Mouse (Mus musculus) stomach, postnatal 0 days (tissue): ENCODE measurements around the gene Nppa. TPM values are rescaled to one million over a fixed set of nuclear protein-coding genes. Genes with fewer than 3 reads are reported as not detected.
"Not testable (repeated sequence)": the region's sequence is repeated elsewhere in the genome, so short reads cannot be mapped to it uniquely, and the experiment has no call there.

Experiments
- ATAC-seq: fragments of 200-750 bp; cut with Nextera tagmentation; 2 replicates; pipeline ENCODE4 v1.8.0; 2017; ENCODE audit not compliant: low FRiP score, low TSS enrichment
- DNase-seq: peaks from one replicate; pipeline ENCODE4 v3.0.0-alpha.2; 2016; ENCODE audit warnings: low spot score
- H3K27ac ChIP-seq: fragments of 300-500 bp; sonication (generic); replicated peaks from 2 replicates; pipeline ENCODE4 v1.5.1; 2014; ENCODE audit warnings: mild to moderate bottlenecking, control low read depth
- H3K27me3 ChIP-seq: fragments of 300-500 bp; sonication (generic); 2 replicates; pipeline ENCODE4 v1.6.1; 2014; ENCODE audit warnings: low read length; ENCODE audit not compliant: control insufficient read depth, insufficient read depth
- H3K36me3 ChIP-seq: fragments of 300-500 bp; sonication (generic); 2 replicates; pipeline ENCODE4 v1.6.1; 2014; ENCODE audit warnings: low read length, mixed read lengths; ENCODE audit not compliant: control insufficient read depth, insufficient read depth
- H3K4me1 ChIP-seq: fragments of 300-500 bp; sonication (generic); replicated peaks from 2 replicates; pipeline ENCODE4 v1.6.1; 2014; ENCODE audit warnings: antibody characterized with exemption; ENCODE audit not compliant: control insufficient read depth, insufficient read depth
- H3K4me2 ChIP-seq: fragments of 300-500 bp; sonication (generic); replicated peaks from 2 replicates; pipeline ENCODE4 v1.6.1; 2014; ENCODE audit warnings: low read depth, mild to moderate bottlenecking, control low read depth, moderate library complexity
- H3K4me3 ChIP-seq: fragments of 300-500 bp; sonication (generic); 2 replicates; pipeline ENCODE4 v1.5.1; 2014; ENCODE audit warnings: low read depth, low read length, control low read depth
- H3K9ac ChIP-seq: fragments of 300-500 bp; sonication (generic); 2 replicates; pipeline ENCODE4 v1.6.1; 2014; ENCODE audit warnings: mild to moderate bottlenecking, low read length, control low read depth, mixed read lengths
- H3K9me3 ChIP-seq: fragments of 300-500 bp; sonication (generic); 2 replicates; pipeline ENCODE4 v1.6.1; 2016; ENCODE audit warnings: low read length; ENCODE audit not compliant: control insufficient read depth
- CTCF ChIP-seq: IDR thresholded peaks from 2 replicates; pipeline ENCODE4 v1.5.1; 2016; ENCODE audit warnings: antibody characterized with exemption, low read depth, mild to moderate bottlenecking, moderate library complexity
- EP300 ChIP-seq: optimal IDR thresholded peaks from 2 replicates; pipeline ENCODE3; 2016; ENCODE audit warnings: antibody characterized with exemption
- WGBS: fragments of 180-500 bp; shearing (Covaris S2); extraction: QIAGEN DNeasy Blood & Tissue Kit; methylation state at CpG from one replicate; pipeline ENCODE4 v1.1.7; 2014; 5-methylcytosine and 5-hydroxymethylcytosine counted together
- polyA plus RNA-seq: library from polyadenylated mRNA; unstranded; fragments of >200 nt; fragmentation: Nextera tagmentation; extraction: Ambion mirVana; gene quantifications from 2 replicates; pipeline ENCODE4 v1.2.1, GENCODE M21; 2015

Gene Nppa
- polyA plus RNA-seq, 1 experiment from 2014 or later: 0.74 TPM

DNA sequence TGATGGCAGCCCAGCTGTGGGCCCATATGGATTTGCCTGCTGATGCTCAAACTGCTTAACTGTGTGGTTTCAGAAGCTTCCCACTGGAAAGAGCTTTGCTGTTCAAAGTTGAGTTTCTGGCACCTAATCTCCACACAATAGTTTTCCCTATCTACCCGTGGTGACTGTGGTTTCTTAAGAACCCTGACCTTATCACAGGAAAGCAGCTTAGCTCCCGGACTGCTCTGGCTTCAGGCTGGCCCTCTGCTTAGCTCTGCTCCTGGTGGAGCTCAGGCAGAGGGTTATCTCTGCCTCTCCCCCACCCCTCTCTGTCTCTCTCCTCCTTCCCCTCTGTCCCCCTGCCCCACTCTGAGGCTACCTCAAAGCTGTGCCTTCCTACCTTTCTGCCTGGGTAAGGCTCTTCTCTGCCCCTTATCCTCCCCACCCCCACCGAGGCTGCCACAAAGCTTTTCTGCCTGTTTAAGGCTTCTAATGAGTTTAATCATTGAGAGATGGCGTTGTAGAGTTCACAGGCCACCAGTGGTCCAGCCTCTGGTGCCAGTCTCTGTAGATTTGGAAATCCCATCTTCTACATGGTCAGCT lies 46.0 kb downstream of the Nppa start:
- no peaks in the 10 kb centered on the region for H3K27me3 ChIP-seq
- peaks cover 27% of the 10 kb centered on the region for H3K36me3 ChIP-seq
- 48% methylated on average over 4 of the region's 4 CpGs for WGBS
- TF ChIP-seq CTCF (no peak), EP300 (no peak)
- 0 out of 2 replicates have a peak overlapping the region, but pooled peaks have one; percentile 24 for H3K27ac ChIP-seq
- no peaks in the 10 kb centered on the region; the same call in 1 of the 2 replicates for H3K4me1 ChIP-seq
- no peak overlapping the region for H3K9ac ChIP-seq
- 0 out of 2 replicates have a peak, but pooled peaks have one; percentile 30 for ATAC-seq
- H3K4me2 ChIP-seq: no peak overlapping the region
- DNase-seq: peak; percentile 38
- no peak overlapping the region for H3K4me3 ChIP-seq
- no peaks in the 10 kb centered on the region for H3K9me3 ChIP-seq

DNA sequence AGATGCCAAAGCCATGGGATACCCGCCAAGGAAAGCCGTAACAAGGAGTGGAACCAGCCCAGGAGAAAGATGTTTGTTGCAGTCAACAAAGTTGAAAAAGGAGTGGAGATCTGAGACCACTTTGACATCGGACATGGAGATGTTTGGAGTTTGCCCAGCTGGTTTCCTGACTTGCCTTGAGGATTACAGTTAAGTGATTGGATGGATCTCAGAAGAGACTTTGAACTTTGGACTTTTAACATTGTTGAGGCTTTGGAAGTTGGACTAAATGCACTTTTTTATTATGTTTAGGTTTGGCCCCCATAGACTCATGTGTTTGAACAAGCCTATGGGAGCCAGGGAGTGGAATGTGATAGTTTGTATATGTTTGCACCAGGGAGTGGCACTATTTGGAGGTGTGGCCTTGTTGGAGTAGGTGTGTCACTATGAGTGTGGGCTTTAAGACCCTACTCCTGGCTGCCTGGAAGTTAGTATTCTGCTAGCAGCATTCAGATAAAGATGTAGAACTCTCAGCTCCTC lies 49.9 kb downstream of the Nppa start:
- not testable (repeated sequence) for H3K4me2 ChIP-seq, H3K27me3 ChIP-seq, H3K27ac ChIP-seq, ATAC-seq, H3K9ac ChIP-seq, H3K4me1 ChIP-seq, H3K4me3 ChIP-seq, H3K9me3 ChIP-seq
- DNase-seq: peak; percentile 12
- WGBS: 76% methylated on average over 3 of the region's 3 CpGs
- peaks cover 38% of the 10 kb centered on the region for H3K36me3 ChIP-seq

DNA sequence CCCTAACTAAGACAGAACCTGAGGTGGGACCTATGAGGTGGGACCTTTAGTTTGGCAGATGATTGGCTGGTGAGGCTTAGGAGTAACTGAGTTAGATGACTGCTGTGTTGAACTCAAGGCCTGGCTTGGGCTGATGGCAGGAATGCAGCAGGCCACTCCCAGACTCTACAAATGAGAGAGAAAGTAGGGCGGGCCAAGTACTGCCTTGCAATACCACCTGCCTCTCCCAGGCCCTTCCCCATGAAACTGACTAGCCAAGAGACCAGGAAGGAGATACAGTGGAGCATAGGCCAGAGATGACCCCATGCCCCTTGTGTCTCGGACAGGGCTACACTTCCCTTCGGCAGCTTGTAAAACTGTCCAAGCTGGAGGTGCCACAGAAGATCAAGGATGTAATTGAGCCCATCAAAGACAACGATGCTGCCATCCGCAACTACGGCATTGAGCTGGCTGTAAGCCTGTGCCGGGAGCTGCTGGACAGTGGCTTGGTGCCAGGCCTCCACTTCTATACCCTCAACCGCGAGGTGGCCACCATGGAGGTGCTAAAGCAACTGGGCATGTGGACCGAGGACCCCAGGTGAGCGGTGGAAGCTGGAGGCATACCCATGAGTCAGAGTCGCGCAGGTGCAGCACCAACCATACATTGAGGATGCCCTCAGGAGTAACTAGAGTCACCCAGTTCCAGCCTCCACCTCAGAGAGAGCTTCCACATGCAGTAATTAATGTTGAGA lies 50.7 kb downstream of the Nppa start:
- 93% methylated on average over 13 of the region's 13 CpGs for WGBS
- Histone ChIP-seq H3K4me2 (no peak overlapping the region), H3K36me3 (peaks cover 44% of the 10 kb centered on the region), H3K9me3 (no peaks in the 10 kb centered on the region), H3K9ac (no peak overlapping the region), H3K27ac (no peak overlapping the region), H3K4me1 (no peaks in the 10 kb centered on the region), H3K27me3 (no peaks in the 10 kb centered on the region), H3K4me3 (no peak overlapping the region)
- ATAC-seq (no peak), DNase-seq (peak; percentile 27)
- TF ChIP-seq EP300 (no peak), CTCF (no peak)

Other genes starting within 250 kb of the Nppa start
- 4.3 and 4.6 TPM in 2 replicates for gene Zfp984, start 190.9 kb upstream of the Nppa start, polyA plus RNA-seq
- 3.1 and 4.4 TPM in 2 replicates for gene Zfp933, start 152.4 kb upstream of the Nppa start, polyA plus RNA-seq
- gene Miip, start 131.9 kb upstream of the Nppa start, polyA plus RNA-seq: 14.5 and 16.6 TPM in 2 replicates
- gene Fv1, start 131.7 kb upstream of the Nppa start, polyA plus RNA-seq: 2.6 and 2.8 TPM in 2 replicates
- gene Mfn2, start 96.0 kb upstream of the Nppa start, polyA plus RNA-seq: 26.7 and 27.2 TPM in 2 replicates
- 20.1 and 21.7 TPM in 2 replicates for gene Plod1, start 64.0 kb upstream of the Nppa start, polyA plus RNA-seq
- gene 2510039O18Rik, start 59.8 kb upstream of the Nppa start, polyA plus RNA-seq: 13.3 and 15.5 TPM in 2 replicates
- not detected in 2 replicates for gene Nppb, start 14.9 kb upstream of the Nppa start, polyA plus RNA-seq
- gene Clcn6, start 38.1 kb downstream of the Nppa start, polyA plus RNA-seq: 1.8 and 2.1 TPM in 2 replicates
- 8.2 and 8.7 TPM in 2 replicates for gene Mthfr, start 38.4 kb downstream of the Nppa start, polyA plus RNA-seq
- gene Agtrap, start 87.3 kb downstream of the Nppa start, polyA plus RNA-seq: 23.2 and 26.9 TPM in 2 replicates
- gene Mad2l2, start 129.7 kb downstream of the Nppa start, polyA plus RNA-seq: 24.6 and 25.0 TPM in 2 replicates
- gene Draxin, start 130.0 kb downstream of the Nppa start, polyA plus RNA-seq: 0.01 TPM in 1 of 2 replicates, not detected in the other
- gene Fbxo6, start 151.4 kb downstream of the Nppa start, polyA plus RNA-seq: 26.8 and 28.1 TPM in 2 replicates
- gene Fbxo44, start 159.8 kb downstream of the Nppa start, polyA plus RNA-seq: 4.1 TPM in 2 replicates
- 0.55 and 0.76 TPM in 2 replicates for gene Fbxo2, start 159.9 kb downstream of the Nppa start, polyA plus RNA-seq